Mouse (Mus musculus): ENCODE measurements at regions not wholly inside any gene's neighbourhood (a gene's known extent, or its start where the extent isn't known, plus 50 kb on each side); places are given as distances from the start of the nearest gene placed in this dataset.

DNA sequence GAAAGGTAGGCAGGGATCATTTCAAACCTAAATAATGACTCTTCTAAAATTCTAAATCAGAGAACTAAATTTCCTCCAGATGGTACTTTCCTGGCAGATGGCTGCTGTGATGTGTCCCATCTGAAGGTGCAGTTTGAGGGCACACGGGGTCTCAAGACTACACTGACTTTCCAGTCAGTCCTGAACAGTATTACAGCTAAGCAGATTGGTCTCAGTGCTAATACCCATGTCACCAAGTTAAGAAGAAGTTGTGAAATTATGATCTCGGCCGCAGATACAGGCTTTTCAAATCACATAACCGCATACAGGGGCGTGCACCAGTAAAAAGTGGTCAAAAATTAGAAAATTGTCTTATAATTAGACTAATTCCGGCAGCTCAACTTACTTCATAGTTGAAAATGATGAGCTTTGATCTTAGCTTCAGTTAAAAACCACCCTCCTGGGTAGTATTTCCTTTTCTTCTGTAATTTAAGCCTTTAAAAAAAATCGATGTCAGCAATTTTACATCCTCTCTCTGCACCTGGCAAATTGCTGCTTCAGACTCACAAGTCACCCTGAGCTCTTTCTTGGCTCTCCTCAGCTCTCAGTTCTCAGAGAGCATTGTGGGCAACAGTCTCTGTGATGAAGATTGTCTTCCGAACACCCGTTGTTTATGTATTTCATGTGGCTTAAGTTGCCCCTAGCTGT is 113.2 kb upstream of the Ccn2 start:
- H3K36me3 ChIP-seq (ENCODE audit: control insufficient read depth, insufficient read depth, low read length) = no peaks in the 10 kb centered on the region
- no peak overlapping the region for H3K4me3 ChIP-seq
- H3K27ac ChIP-seq = no peak overlapping the region
- H3K9ac ChIP-seq (ENCODE audit: low read depth, low read length) = no peak overlapping the region
- no peaks in the 10 kb centered on the region for H3K79me2 ChIP-seq (replicated peaks; ENCODE audit: control insufficient read depth, insufficient read depth, low read length)
- H3K4me1 ChIP-seq (ENCODE audit: control insufficient read depth, insufficient read depth, low read length) = peaks cover 7% of the 10 kb centered on the region; the same call in 1 of the 2 replicates
- WGBS = 86% methylated on average over 9 of the region's 9 CpGs
- DNase-seq = no peak
- no peaks in the 10 kb centered on the region for H3K27me3 ChIP-seq (ENCODE audit: control insufficient read depth, insufficient read depth, low read length)
- intact Hi-C loops (cut with DNase I) = loop anchor here (5.0 kb wide), 1 partner anchor 110 kb away; no protein-coding TSS in a partner anchor
- TF ChIP-seq CTCF (IDR thresholded peaks at IDR 0.05) (no peak), EP300 (IDR thresholded peaks at IDR 0.05; ENCODE audit: insufficient read depth, low read depth, low read length) (no peak), POLR2A (IDR thresholded peaks at IDR 0.05; ENCODE audit: insufficient read depth, low read depth, low read length) (no peak)

DNA sequence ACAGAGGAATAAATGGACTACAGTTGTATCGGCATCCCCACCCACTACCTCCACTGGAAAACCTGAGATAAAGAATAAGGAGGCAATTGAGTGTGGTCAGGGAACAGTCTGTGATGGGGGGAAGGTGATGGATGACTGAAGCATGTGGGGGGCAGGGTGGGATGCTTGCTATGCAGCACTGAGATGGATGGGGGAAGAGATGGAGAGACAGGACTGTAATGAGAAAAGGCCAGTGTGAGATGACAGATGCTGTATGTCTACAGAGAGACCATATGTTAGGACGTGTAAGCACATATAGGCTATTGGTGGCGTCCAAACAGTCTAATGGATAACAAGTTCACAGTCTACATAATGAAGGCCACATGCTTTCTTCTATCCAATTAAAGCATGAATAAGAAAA is 112.2 kb upstream of the Ccn2 start:
- intact Hi-C loops (cut with DNase I) = loop anchor here (5.0 kb wide), 1 partner anchor 109 kb away; no protein-coding TSS in a partner anchor
- no peak overlapping the region for H3K4me3 ChIP-seq
- TF ChIP-seq POLR2A (IDR thresholded peaks at IDR 0.05; ENCODE audit: insufficient read depth, low read depth, low read length) (no peak), EP300 (IDR thresholded peaks at IDR 0.05; ENCODE audit: insufficient read depth, low read depth, low read length) (no peak), CTCF (IDR thresholded peaks at IDR 0.05) (no peak)
- no peaks in the 10 kb centered on the region for H3K27me3 ChIP-seq (ENCODE audit: control insufficient read depth, insufficient read depth, low read length)
- H3K9ac ChIP-seq (ENCODE audit: low read depth, low read length) = no peak overlapping the region
- H3K4me1 ChIP-seq (ENCODE audit: control insufficient read depth, insufficient read depth, low read length) = peaks cover 7% of the 10 kb centered on the region; the same call in 1 of the 2 replicates
- H3K79me2 ChIP-seq (replicated peaks; ENCODE audit: control insufficient read depth, insufficient read depth, low read length) = no peaks in the 10 kb centered on the region
- WGBS = 95% methylated on average over 3 of the region's 3 CpGs
- DNase-seq = no peak
- no peak overlapping the region for H3K27ac ChIP-seq
- no peaks in the 10 kb centered on the region for H3K36me3 ChIP-seq (ENCODE audit: control insufficient read depth, insufficient read depth, low read length)

DNA sequence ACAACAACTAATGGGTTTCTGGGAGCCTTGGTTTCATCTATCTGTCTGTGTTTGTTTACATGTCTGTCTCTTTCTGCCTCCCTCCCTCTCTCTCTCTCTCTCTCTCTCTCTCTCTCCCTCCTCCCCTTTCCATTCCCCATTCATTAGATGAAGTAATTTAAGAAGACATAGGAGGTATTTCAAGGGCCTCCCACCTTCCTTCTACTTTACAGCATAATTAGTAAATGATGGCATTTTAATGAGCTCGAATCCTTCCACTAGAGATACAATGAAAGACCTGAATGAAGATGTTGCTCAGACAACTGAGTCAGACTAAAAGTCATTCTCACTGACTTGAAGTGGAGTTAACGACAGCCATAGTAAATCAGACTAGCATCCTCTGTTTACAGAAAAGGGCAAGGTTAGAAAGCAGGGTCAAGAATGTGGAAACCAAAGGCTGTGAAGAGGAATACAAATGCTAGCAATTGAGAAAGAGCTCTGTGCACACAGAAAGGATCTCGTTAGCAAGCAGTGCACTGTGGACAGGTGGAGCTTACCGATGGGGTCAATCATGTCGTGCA is 111.1 kb upstream of the Ccn2 start:
- Histone ChIP-seq H3K4me1 (ENCODE audit: control insufficient read depth, insufficient read depth, low read length) (peaks cover 3% of the 10 kb centered on the region; the same call in 1 of the 2 replicates), H3K79me2 (replicated peaks; ENCODE audit: control insufficient read depth, insufficient read depth, low read length) (no peaks in the 10 kb centered on the region), H3K9ac (ENCODE audit: low read depth, low read length) (no peak overlapping the region), H3K36me3 (ENCODE audit: control insufficient read depth, insufficient read depth, low read length) (no peaks in the 10 kb centered on the region), H3K4me3 (no peak overlapping the region), H3K27me3 (ENCODE audit: control insufficient read depth, insufficient read depth, low read length) (no peaks in the 10 kb centered on the region), H3K27ac (no peak overlapping the region)
- TF ChIP-seq CTCF (IDR thresholded peaks at IDR 0.05) (no peak), POLR2A (IDR thresholded peaks at IDR 0.05; ENCODE audit: insufficient read depth, low read depth, low read length) (no peak), EP300 (IDR thresholded peaks at IDR 0.05; ENCODE audit: insufficient read depth, low read depth, low read length) (no peak)
- DNase-seq = no peak
- WGBS = 79% methylated on average over 5 of the region's 5 CpGs
- intact Hi-C loops (cut with DNase I) = loop anchor here (5.0 kb wide), 1 partner anchor 108 kb away; no protein-coding TSS in a partner anchor

DNA sequence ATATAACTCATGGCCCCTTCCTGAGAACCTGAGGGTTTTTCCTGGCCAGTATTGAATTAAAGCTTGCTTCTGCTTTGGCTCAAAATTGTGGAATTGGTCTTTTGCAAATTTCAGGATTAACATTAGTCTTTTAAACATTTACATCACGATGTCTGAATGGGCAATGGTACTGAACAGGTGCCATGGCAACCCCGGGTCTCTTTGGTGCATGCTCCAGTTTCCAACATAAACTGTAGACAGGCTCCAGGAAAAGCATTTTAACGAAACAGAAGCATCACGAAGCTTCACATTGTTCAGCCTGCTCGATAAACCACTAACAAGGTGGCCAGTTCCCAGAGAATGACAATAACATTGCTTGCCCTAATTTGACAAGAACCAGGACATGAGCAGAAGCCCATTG is 109.8 kb upstream of the Ccn2 start:
- Histone ChIP-seq H3K9ac (ENCODE audit: low read depth, low read length) (no peak overlapping the region), H3K27ac (0 out of 2 replicates have a peak overlapping the region, but pooled peaks have one; percentile 9), H3K79me2 (replicated peaks; ENCODE audit: control insufficient read depth, insufficient read depth, low read length) (no peaks in the 10 kb centered on the region), H3K4me1 (ENCODE audit: control insufficient read depth, insufficient read depth, low read length) (peaks cover 3% of the 10 kb centered on the region; the same call in 1 of the 2 replicates), H3K4me3 (no peak overlapping the region), H3K27me3 (ENCODE audit: control insufficient read depth, insufficient read depth, low read length) (no peaks in the 10 kb centered on the region), H3K36me3 (ENCODE audit: control insufficient read depth, insufficient read depth, low read length) (no peaks in the 10 kb centered on the region)
- no peak for DNase-seq
- 54% methylated on average over 5 of the region's 5 CpGs for WGBS
- intact Hi-C loops (cut with DNase I) = no loop called here
- TF ChIP-seq CTCF (IDR thresholded peaks at IDR 0.05) = no peak
- TF ChIP-seq EP300 (IDR thresholded peaks at IDR 0.05; ENCODE audit: insufficient read depth, low read depth, low read length) = no peak
- TF ChIP-seq POLR2A (IDR thresholded peaks at IDR 0.05; ENCODE audit: insufficient read depth, low read depth, low read length) = no peak

DNA sequence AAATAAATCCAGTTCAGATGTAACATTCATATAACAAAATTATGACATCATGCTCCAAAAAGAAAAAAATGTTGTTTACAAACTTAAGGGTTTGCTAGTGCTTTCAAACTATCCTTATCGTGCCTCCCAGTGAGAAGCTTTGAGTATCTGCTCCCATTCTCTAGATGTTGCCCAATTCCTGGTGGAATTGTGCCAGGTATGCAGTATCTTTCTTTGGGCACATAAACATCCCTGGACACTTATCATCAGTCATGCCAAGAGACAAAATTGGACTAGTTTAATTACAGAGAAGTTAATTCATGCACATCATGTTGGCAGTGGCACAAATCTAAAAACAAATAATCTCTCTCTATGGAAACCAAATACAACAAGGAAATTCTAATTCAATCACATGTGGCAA is 109.0 kb upstream of the Ccn2 start:
- DNase-seq = peak in 1 of 2 experiments; percentile 28
- no peaks in the 10 kb centered on the region for H3K27me3 ChIP-seq (ENCODE audit: control insufficient read depth, insufficient read depth, low read length)
- H3K36me3 ChIP-seq (ENCODE audit: control insufficient read depth, insufficient read depth, low read length) = no peaks in the 10 kb centered on the region
- no peak overlapping the region for H3K4me3 ChIP-seq
- intact Hi-C loops (cut with DNase I) = no loop called here
- WGBS = 28% methylated on average over 1 of the region's 1 CpGs
- TF ChIP-seq POLR2A (IDR thresholded peaks at IDR 0.05; ENCODE audit: insufficient read depth, low read depth, low read length) (no peak), EP300 (IDR thresholded peaks at IDR 0.05; ENCODE audit: insufficient read depth, low read depth, low read length) (no peak), CTCF (IDR thresholded peaks at IDR 0.05) (no peak)
- peaks cover 3% of the 10 kb centered on the region; the same call in 1 of the 2 replicates for H3K4me1 ChIP-seq (ENCODE audit: control insufficient read depth, insufficient read depth, low read length)
- no peak overlapping the region for H3K9ac ChIP-seq (ENCODE audit: low read depth, low read length)
- H3K27ac ChIP-seq = no peak overlapping the region
- no peaks in the 10 kb centered on the region for H3K79me2 ChIP-seq (replicated peaks; ENCODE audit: control insufficient read depth, insufficient read depth, low read length)

DNA sequence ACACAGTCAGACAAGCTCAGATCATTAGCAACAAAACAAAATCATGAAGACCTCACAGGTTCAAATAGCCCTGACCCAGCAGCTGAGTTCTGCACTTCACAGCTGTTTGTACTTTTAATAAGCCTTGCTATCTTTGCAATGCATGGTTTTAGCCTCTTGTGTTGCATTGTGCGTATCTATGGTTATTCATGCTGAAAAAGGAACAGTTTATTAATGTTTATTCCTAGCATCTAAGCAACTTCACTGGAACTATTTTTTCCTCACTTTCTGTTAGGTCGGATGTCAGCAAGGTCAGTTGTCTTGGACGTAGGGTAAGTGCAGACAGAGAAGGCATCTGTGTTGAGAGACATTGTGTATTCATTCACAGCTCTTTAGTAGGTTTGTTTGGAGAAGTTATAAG is 107.3 kb upstream of the Ccn2 start:
- H3K36me3 ChIP-seq (ENCODE audit: control insufficient read depth, insufficient read depth, low read length) = no peaks in the 10 kb centered on the region
- no peaks in the 10 kb centered on the region for H3K79me2 ChIP-seq (replicated peaks; ENCODE audit: control insufficient read depth, insufficient read depth, low read length)
- H3K9ac ChIP-seq (ENCODE audit: low read depth, low read length) = no peak overlapping the region
- 52% methylated on average over 3 of the region's 3 CpGs for WGBS
- H3K4me3 ChIP-seq = no peak overlapping the region
- H3K27ac ChIP-seq = no peak overlapping the region; the same call in 1 of the 2 replicates
- H3K27me3 ChIP-seq (ENCODE audit: control insufficient read depth, insufficient read depth, low read length) = no peaks in the 10 kb centered on the region
- no peak for TF ChIP-seq POLR2A (IDR thresholded peaks at IDR 0.05; ENCODE audit: insufficient read depth, low read depth, low read length)
- no peak for TF ChIP-seq CTCF (IDR thresholded peaks at IDR 0.05)
- TF ChIP-seq EP300 (IDR thresholded peaks at IDR 0.05; ENCODE audit: insufficient read depth, low read depth, low read length) = no peak
- H3K4me1 ChIP-seq (ENCODE audit: control insufficient read depth, insufficient read depth, low read length) = peaks cover 3% of the 10 kb centered on the region; the same call in 1 of the 2 replicates
- intact Hi-C loops (cut with DNase I) = no loop called here
- DNase-seq = no peak
